Mouse (Mus musculus) liver, embryonic 12.5 days (tissue): ENCODE results near the gene 1700069L16Rik. TPM values are rescaled to one million over a fixed set of nuclear protein-coding genes. Genes with fewer than 3 reads are reported as not detected.

Experiments
- ATAC-seq: fragments of 200-750 bp; cut with Nextera tagmentation; 2 replicates; pipeline ENCODE4 v1.8.0; 2017; ENCODE audit warnings: moderate number of reproducible peaks, mild to moderate bottlenecking, moderate library complexity
- H3K27ac ChIP-seq: fragments of 300-500 bp; sonication (generic); 2 replicates; pipeline ENCODE4 v1.5.1; 2016; ENCODE audit warnings: mild to moderate bottlenecking
- H3K27me3 ChIP-seq: fragments of 300-500 bp; sonication (generic); replicated peaks from 2 replicates; pipeline ENCODE4 v1.6.1; 2016; ENCODE audit warnings: mild to moderate bottlenecking, moderate library complexity
- H3K36me3 ChIP-seq: fragments of 300-500 bp; sonication (generic); 2 replicates; pipeline ENCODE4 v1.6.1; 2016; ENCODE audit warnings: mild to moderate bottlenecking, moderate library complexity
- H3K4me1 ChIP-seq: fragments of 300-500 bp; sonication (generic); 2 replicates; pipeline ENCODE4 v1.6.1; 2016
- H3K4me2 ChIP-seq: fragments of 300-500 bp; sonication (generic); 2 replicates; pipeline ENCODE4 v1.6.1; 2016; ENCODE audit warnings: mild to moderate bottlenecking, moderate library complexity
- H3K4me3 ChIP-seq: fragments of 300-500 bp; sonication (generic); 2 replicates; pipeline ENCODE4 v1.5.1; 2016; ENCODE audit warnings: mild to moderate bottlenecking, moderate library complexity
- H3K9ac ChIP-seq: fragments of 300-500 bp; sonication (generic); 2 replicates; pipeline ENCODE4 v1.6.1; 2016; ENCODE audit warnings: mild to moderate bottlenecking, moderate library complexity
- H3K9me3 ChIP-seq: fragments of 300-500 bp; sonication (generic); replicated peaks from 2 replicates; pipeline ENCODE4 v1.6.1; 2016; ENCODE audit warnings: mild to moderate bottlenecking, moderate library complexity
- WGBS: fragments of 180-500 bp; shearing (Covaris S2); methylation state at CpG from one replicate; pipeline ENCODE4 v1.1.7; 2016; ENCODE audit not compliant: insufficient replicate concordance; 5-methylcytosine and 5-hydroxymethylcytosine counted together
- polyA plus RNA-seq: library from polyadenylated mRNA; unstranded; fragments of >200 nt; fragmentation: Nextera tagmentation; extraction: Ambion mirVana; gene quantifications from 2 replicates; pipeline ENCODE4 v1.2.1, GENCODE M21; 2016

The 1700069L16Rik gene
- polyA plus RNA-seq, 1 experiment from 2014 or later = not detected

DNA sequence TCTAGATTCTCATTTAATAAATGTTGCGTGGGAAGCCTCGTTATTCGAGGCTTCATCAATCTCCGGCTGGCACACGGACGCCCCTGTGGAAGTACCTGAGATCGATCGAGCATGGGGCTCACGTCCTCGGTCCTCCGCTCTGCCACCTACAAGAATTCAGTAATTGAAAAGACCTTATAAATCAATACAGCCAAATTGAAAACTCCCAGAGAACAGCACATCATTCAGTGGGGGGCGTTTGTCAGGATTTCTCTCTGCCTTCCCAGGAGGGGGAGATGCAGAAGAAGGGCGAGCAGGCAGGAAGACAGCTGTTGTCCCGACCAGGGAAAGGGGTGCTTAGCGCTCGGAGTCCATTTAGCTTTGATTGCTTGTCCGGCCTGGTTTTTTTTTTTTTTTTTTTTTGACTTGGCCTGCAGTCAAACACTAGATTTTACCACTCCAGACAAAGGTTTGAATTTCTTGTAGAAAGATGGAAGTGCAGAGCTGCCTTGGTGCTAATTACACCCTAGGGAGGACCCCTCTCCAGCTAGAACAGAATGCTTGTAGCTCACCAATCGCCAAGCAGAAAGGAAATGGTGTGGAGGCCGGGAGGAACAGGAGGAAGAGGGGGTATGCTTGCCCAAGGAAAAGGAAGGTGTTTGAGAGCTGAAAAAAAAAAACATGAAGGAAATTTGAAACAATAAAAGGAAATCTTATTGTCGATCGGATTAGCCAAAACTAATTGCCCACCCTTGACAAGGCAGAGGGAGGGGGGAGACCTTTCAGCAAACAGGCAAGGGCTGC lies 20.6 kb downstream of the 1700069L16Rik start:
- Histone ChIP-seq H3K27ac (no peak overlapping the region), H3K36me3 (no peaks in the 10 kb centered on the region), H3K9ac (no peak overlapping the region), H3K27me3 (peaks cover 20% of the 10 kb centered on the region), H3K4me2 (no peak overlapping the region), H3K4me1 (no peaks in the 10 kb centered on the region), H3K9me3 (no peaks in the 10 kb centered on the region), H3K4me3 (no peak overlapping the region)
- WGBS = 51% methylated on average over 21 of the region's 21 CpGs
- no peak for ATAC-seq

DNA sequence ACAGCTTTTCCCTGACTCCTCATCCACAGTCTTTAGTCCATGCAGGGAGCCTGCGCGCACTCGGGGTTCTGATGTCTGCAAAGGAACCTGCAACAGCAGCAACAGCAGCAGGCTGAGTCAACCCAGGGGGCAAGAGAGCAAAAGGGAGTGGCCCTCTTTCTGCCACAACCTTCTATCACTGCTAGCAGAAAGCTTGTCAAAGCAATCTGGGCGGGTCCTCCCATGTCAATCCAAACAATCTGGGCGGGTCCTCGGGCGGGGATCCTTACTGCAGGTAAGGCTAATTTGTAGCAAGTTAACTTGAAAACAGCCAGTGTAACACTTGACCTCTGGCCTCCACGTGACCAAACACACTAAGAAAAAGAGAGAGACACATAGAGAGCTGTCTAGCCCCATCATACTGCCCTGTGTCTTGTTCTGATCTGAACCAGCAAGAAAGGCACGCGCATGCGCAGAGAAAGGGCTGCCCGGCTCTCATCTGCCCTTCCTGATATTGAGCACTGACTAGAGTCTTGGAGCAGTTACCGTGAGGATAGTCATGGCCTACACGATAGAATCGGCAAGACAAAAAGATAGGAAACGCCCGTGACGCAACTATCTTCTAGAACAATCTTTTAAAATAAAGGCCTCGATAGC lies 24.1 kb downstream of the 1700069L16Rik start:
- no peak overlapping the region for H3K4me3 ChIP-seq
- H3K4me2 ChIP-seq = no peak overlapping the region
- H3K4me1 ChIP-seq = no peaks in the 10 kb centered on the region
- peaks cover 6% of the 10 kb centered on the region for H3K27me3 ChIP-seq
- WGBS = 54% methylated on average over 19 of the region's 19 CpGs
- no peak overlapping the region for H3K27ac ChIP-seq
- H3K9ac ChIP-seq = no peak overlapping the region
- no peaks in the 10 kb centered on the region for H3K9me3 ChIP-seq
- no peak for ATAC-seq
- H3K36me3 ChIP-seq = no peaks in the 10 kb centered on the region

DNA sequence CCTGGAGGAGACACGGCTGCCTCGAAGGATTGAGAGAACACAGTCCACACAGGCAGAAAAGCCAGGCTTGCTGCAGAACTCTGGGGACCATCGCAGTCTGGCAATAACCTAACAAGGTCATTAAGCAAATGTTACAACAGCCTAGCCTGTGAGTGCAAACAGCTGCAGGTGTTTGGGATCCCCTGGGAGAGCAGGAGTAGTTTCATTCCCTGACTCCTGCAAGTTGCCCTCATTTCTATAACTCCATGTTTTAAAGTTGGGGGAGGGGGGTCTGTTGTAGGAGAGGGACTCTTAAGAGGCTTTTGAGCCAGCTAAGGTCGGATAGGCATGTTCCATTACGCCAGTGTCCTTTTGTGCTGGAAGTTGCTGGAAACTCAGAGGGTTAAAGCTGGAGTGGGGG lies 30.2 kb downstream of the 1700069L16Rik start:
- Histone ChIP-seq H3K9me3 (no peaks in the 10 kb centered on the region), H3K4me1 (no peaks in the 10 kb centered on the region), H3K9ac (no peak overlapping the region), H3K27ac (no peak overlapping the region), H3K36me3 (no peaks in the 10 kb centered on the region), H3K4me2 (no peak overlapping the region), H3K27me3 (0 out of 2 replicates have a peak, but pooled peaks cover 5% of the 10 kb centered on the region), H3K4me3 (no peak overlapping the region)
- 55% methylated on average over 5 of the region's 5 CpGs for WGBS
- ATAC-seq = no peak

DNA sequence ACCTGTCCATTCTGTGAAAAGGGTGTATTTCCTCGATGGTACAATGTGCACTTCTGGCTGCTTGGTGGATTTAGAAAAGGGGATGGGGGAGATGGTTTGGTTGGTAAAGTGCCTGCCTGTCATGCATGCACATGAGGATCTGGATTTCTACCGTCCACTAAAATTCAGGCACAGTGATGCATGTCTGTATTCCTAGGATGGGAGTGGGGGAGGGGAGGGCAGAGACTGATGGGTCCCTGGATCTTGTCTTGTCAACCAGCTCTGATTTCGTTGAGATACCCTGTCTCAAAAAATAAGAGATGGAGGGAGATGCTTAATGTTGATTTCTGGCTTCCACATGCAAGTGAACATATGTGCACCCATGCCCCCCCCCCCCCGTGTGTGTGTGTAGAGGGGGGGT lies 30.6 kb downstream of the 1700069L16Rik start:
- no peaks in the 10 kb centered on the region for H3K36me3 ChIP-seq
- 52% methylated on average over 4 of the region's 4 CpGs for WGBS
- H3K9me3 ChIP-seq = no peaks in the 10 kb centered on the region
- H3K4me3 ChIP-seq = no peak overlapping the region
- no peak overlapping the region for H3K4me2 ChIP-seq
- no peak overlapping the region for H3K9ac ChIP-seq
- H3K27me3 ChIP-seq = 0 out of 2 replicates have a peak, but pooled peaks cover 5% of the 10 kb centered on the region
- H3K27ac ChIP-seq = no peak overlapping the region
- no peak for ATAC-seq
- H3K4me1 ChIP-seq = no peaks in the 10 kb centered on the region

DNA sequence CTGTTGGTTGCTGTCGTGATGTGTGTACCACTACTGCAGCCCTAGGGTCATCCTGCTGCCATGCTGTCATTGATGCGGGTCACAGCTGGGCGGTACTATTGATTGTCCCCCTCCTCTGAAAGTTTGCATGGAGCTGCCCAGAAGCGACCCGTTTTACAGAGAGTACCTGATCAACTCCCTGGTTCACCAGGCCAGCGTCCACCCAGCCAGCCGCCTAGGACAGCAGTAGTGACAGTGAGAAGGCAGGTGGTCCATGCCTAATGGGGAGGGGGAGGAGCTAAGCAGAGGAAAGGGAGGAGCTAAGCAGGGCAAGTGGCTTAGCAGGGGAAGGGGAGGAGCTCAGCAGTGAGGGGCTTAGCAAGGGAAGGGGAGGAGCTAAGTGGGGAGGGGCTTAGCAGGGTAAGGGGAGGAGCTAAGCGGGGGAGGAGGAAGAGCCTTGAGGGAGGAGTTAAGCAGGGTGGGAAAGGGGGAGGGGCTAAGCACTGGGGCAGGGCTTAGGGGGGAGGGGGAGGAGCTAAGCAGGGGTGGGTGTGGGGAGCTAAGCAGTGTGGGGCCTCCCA lies 31.3 kb downstream of the 1700069L16Rik start:
- no peak for ATAC-seq
- Histone ChIP-seq H3K9ac (no peak overlapping the region), H3K4me2 (no peak overlapping the region), H3K27ac (no peak overlapping the region), H3K36me3 (no peaks in the 10 kb centered on the region), H3K4me3 (no peak overlapping the region), H3K9me3 (no peaks in the 10 kb centered on the region), H3K4me1 (no peaks in the 10 kb centered on the region), H3K27me3 (0 out of 2 replicates have a peak, but pooled peaks cover 5% of the 10 kb centered on the region)
- WGBS = 77% methylated on average over 8 of the region's 8 CpGs

DNA sequence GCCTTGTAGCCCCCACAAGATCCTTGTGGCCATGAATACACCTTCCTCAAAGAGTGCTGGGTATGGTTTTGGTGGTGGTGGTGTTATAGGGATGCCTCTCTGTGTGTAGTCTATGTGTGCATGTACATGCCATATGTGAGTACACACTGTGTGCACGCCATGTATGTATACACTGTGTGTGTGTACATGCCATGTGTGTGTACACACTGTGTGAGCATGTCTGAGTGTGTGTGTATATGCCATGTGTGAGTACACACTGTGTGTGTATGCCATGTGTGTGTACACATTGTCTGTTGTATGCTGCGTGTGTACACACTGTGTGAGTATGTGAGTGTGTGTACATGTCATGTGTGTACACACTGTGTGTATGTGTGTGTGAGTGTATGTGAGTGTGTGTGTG lies 33.7 kb downstream of the 1700069L16Rik start:
- Histone ChIP-seq H3K9ac (no peak overlapping the region), H3K4me3 (no peak overlapping the region), H3K36me3 (no peaks in the 10 kb centered on the region), H3K4me1 (no peaks in the 10 kb centered on the region), H3K27ac (no peak overlapping the region), H3K9me3 (0 out of 2 replicates have a peak, but pooled peaks cover 5% of the 10 kb centered on the region), H3K27me3 (0 out of 2 replicates have a peak, but pooled peaks cover 5% of the 10 kb centered on the region), H3K4me2 (no peak overlapping the region)
- 69% methylated on average over 2 of the region's 2 CpGs for WGBS
- no peak for ATAC-seq

DNA sequence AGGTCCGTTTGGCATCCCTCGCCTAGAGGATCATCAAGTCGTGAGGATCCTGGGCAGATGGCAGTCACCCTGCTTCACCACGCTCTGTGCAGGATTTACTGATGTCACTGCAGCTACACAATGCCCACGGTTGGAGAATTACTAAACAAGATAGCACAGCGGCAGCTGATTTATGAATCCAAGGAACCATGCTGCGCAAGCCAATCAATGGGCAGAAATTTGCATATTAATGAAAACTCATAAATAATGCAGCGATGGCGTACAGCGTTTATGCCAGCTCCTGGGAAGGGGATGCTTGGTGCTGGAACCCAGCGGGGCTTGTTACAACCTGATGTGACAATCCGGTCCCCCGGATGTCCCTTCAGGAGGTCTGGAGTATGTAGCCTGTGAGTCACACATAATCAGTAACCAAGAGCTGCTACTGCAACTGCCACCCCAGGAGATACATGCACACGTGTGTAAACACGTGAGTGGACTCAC lies 34.5 kb downstream of the 1700069L16Rik start:
- no peak overlapping the region for H3K4me3 ChIP-seq
- no peak overlapping the region for H3K9ac ChIP-seq
- H3K27ac ChIP-seq = no peak overlapping the region
- no peaks in the 10 kb centered on the region for H3K4me1 ChIP-seq
- no peak for ATAC-seq
- 72% methylated on average over 15 of the region's 15 CpGs for WGBS
- no peak overlapping the region for H3K4me2 ChIP-seq
- 0 out of 2 replicates have a peak, but pooled peaks cover 5% of the 10 kb centered on the region for H3K9me3 ChIP-seq
- H3K27me3 ChIP-seq = 0 out of 2 replicates have a peak, but pooled peaks cover 4% of the 10 kb centered on the region
- H3K36me3 ChIP-seq = no peaks in the 10 kb centered on the region

DNA sequence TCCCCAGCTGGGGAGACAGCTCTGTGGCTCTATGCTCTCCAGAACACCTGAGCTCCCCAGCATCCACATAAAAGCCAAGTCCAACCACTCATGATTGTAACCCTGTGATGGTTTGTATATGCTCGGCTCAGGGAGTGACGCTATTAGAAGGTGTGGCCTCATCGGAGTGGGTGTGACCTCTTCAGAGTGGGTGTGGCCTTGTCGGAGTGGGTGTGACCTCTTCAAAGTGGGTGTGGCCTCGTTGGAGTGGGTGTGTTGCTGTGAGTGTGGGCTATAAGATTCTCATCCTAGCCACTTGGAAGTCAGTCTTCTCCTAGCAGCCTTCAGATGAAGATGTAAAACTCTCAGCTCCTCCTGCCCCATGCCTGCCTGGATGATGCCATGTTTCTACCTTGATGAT lies 37.1 kb downstream of the 1700069L16Rik start:
- no peaks in the 10 kb centered on the region for H3K4me1 ChIP-seq
- no peaks in the 10 kb centered on the region for H3K27me3 ChIP-seq
- no peak overlapping the region for H3K9ac ChIP-seq
- no peaks in the 10 kb centered on the region for H3K36me3 ChIP-seq
- H3K9me3 ChIP-seq = 0 out of 2 replicates have a peak, but pooled peaks cover 5% of the 10 kb centered on the region
- no peak overlapping the region for H3K4me2 ChIP-seq
- no peak overlapping the region for H3K4me3 ChIP-seq
- H3K27ac ChIP-seq = no peak overlapping the region
- ATAC-seq = no peak
- WGBS = 59% methylated on average over 5 of the region's 5 CpGs

DNA sequence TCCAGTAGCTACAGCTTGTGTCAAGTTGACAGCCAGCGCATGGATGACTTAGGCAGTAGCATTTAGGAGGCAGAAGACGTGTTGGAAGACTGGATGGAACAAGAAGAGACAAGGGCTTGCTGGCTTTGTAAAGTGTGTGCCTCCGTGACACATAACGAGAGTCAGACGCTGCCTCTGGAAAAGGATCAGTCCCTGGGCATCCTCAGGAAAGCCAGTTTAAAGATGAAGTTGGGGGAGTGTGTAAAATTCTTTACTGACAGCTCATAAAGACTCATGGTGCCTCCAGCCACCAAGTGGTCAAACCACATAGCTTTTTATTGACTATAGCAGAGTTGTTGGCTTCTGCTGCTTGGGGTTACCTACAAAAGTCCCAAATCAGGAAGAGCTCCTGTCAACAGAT lies 39.1 kb downstream of the 1700069L16Rik start:
- Histone ChIP-seq H3K4me3 (no peak overlapping the region), H3K4me2 (no peak overlapping the region), H3K4me1 (no peaks in the 10 kb centered on the region), H3K27ac (no peak overlapping the region), H3K9me3 (0 out of 2 replicates have a peak, but pooled peaks cover 5% of the 10 kb centered on the region), H3K9ac (no peak overlapping the region), H3K36me3 (no peaks in the 10 kb centered on the region), H3K27me3 (no peaks in the 10 kb centered on the region)
- ATAC-seq = no peak
- WGBS = 59% methylated on average over 5 of the region's 5 CpGs

DNA sequence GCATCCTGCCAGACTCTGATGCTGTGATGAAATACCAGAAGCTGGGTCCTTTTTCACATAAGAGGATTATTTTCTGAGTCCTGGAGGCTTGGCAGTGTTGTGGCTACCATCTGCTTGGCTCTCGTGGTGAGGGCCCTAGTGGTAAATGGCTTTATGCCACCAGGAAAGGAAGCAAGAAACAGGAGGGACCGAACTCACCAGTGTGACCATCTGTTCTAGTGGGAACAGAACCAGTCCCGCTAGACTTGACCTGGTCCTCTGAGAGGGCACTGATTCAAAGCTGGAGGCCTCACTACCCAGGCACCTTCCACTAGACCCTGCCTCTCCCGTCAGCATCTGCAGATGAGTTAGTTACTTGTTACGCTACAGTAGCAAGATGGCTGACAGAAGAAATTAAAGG lies 41.3 kb downstream of the 1700069L16Rik start:
- Histone ChIP-seq H3K36me3 (no peaks in the 10 kb centered on the region), H3K4me2 (no peak overlapping the region), H3K9ac (no peak overlapping the region), H3K27ac (no peak overlapping the region), H3K9me3 (0 out of 2 replicates have a peak, but pooled peaks cover 5% of the 10 kb centered on the region), H3K27me3 (no peaks in the 10 kb centered on the region), H3K4me1 (no peaks in the 10 kb centered on the region), H3K4me3 (no peak overlapping the region)
- no peak for ATAC-seq
- 61% methylated on average over 5 of the region's 5 CpGs for WGBS

DNA sequence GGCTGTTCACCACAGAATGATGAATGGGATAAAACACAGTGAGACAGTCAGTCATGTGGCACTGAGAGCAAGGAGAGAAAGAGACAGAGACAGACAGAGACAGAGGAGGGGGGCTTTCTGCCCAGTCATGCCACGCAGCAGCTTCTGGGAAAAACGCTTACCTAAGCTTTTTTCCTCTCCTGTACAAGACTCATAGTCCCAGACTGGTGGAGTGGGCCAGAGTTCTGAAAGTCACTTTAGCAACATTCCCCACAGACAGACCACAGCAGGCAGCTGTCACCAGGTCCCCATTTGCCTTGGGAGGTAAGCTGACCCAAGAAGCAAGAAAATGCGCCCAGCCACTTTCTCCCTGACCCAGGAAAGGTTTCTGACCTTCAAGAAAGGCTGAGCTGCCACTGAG lies 42.1 kb downstream of the 1700069L16Rik start:
- no peaks in the 10 kb centered on the region for H3K36me3 ChIP-seq
- 70% methylated on average over 3 of the region's 3 CpGs for WGBS
- no peaks in the 10 kb centered on the region for H3K27me3 ChIP-seq
- H3K4me2 ChIP-seq = no peak overlapping the region
- H3K4me1 ChIP-seq = no peaks in the 10 kb centered on the region
- H3K4me3 ChIP-seq = no peak overlapping the region
- ATAC-seq = no peak
- H3K9ac ChIP-seq = no peak overlapping the region
- 0 out of 2 replicates have a peak, but pooled peaks cover 4% of the 10 kb centered on the region for H3K9me3 ChIP-seq
- no peak overlapping the region for H3K27ac ChIP-seq

DNA sequence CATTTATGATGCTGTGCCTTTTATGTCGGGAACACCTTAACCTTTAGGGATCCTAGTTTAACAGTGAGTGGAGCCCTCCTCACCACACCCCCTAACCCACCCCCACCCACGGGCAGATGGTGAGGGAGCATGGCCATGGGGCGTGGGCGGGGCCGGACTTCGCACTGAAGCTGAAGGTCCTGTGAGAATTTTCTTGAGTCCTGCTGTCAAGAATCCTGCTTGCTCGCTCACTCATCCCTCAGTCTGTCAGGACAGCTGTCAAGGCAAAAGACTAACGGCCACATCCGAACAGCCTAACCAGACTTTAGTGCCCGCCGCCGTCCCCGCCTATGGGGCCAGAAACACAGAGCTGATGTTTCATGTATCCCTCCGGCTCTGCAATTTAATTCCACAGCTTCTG lies 43.4 kb downstream of the 1700069L16Rik start:
- ATAC-seq = no peak
- Histone ChIP-seq H3K9ac (no peak overlapping the region), H3K36me3 (no peaks in the 10 kb centered on the region), H3K4me2 (no peak overlapping the region), H3K27ac (no peak overlapping the region), H3K9me3 (no peaks in the 10 kb centered on the region), H3K4me3 (no peak overlapping the region), H3K27me3 (no peaks in the 10 kb centered on the region), H3K4me1 (no peaks in the 10 kb centered on the region)
- 72% methylated on average over 14 of the region's 14 CpGs for WGBS
